Mouse (Mus musculus) G1E (cell line): ENCODE results near the gene Dab1.

Experiments used
- CTCF ChIP-seq: IDR thresholded peaks from 2 replicates; pipeline ENCODE4 v1.5.1; 2012; ENCODE audit warnings: low read depth, low read length, inconsistent platforms, mixed read lengths
- GATA2 ChIP-seq: IDR thresholded peaks from 2 replicates; pipeline ENCODE4 v1.6.1; 2012; ENCODE audit warnings: low read depth, low read length, inconsistent platforms, borderline replicate concordance
- POLR2AphosphoS5 ChIP-seq: IDR thresholded peaks from 2 replicates; pipeline ENCODE4 v1.6.1; 2012; ENCODE audit warnings: low read depth, low read length, inconsistent platforms; ENCODE audit not compliant: insufficient replicate concordance

- no peak for TF ChIP-seq CTCF
- no peak for TF ChIP-seq GATA2
- no peak for TF ChIP-seq POLR2AphosphoS5
Observed at GRCm38 (mm10) chr4:104768190-104768589, 1149.0 kb downstream of the Dab1 start.
